Comparison of ENCODE assay signal across 8 mouse cellular contexts in genomic region chr5:47984584-47985197, GRCm38 (mm10). TPM values are rescaled to one million over a fixed set of nuclear protein-coding genes. Genes with fewer than 3 reads are reported as not detected.
DNase-seq lines count a peak whose midpoint lies in the region; ATAC-seq and TF ChIP-seq lines count a peak whose summit lies in the region.

No protein-coding gene starts in this region.

- peak; percentile 45 for DNase-seq in lung, embryonic 14.5 days
- DNase-seq in lung, postnatal 4 days: no peak
- no peak for DNase-seq in embryonic facial prominence, embryonic 10.5 days (ENCODE audit: low spot score)
- peak; percentile 60 for DNase-seq in hindbrain, embryonic 11.5 days (ENCODE audit: low spot score)
- DNase-seq in ovary, postnatal 14 days (ENCODE audit: low spot score): no peak

- peaks cover 10% of the 10 kb centered on the region; the same call in 1 of the 2 replicates for H3K4me1 ChIP-seq in lung, embryonic 14.5 days (ENCODE audit: insufficient read depth)
- H3K4me1 ChIP-seq in embryonic facial prominence, embryonic 10.5 days: peaks cover 56% of the 10 kb centered on the region
- H3K4me1 ChIP-seq in hindbrain, embryonic 11.5 days (replicated peaks; ENCODE audit: control insufficient read depth, insufficient read depth, low read length): peaks cover 2% of the 10 kb centered on the region
- H3K4me1 ChIP-seq in limb, embryonic 12.5 days (replicated peaks): peaks cover 34% of the 10 kb centered on the region
- peaks cover 35% of the 10 kb centered on the region for H3K4me1 ChIP-seq in olfactory bulb, adult 2 months (ENCODE audit: control insufficient read depth, insufficient read depth, low read length)

- peaks cover 11% of the 10 kb centered on the region; the same call in 1 of the 2 replicates for H3K36me3 ChIP-seq in lung, embryonic 14.5 days (ENCODE audit: insufficient read depth)
- peaks cover 4% of the 10 kb centered on the region; the same call in 1 of the 2 replicates for H3K36me3 ChIP-seq in embryonic facial prominence, embryonic 10.5 days (replicated peaks)
- H3K36me3 ChIP-seq in hindbrain, embryonic 11.5 days (ENCODE audit: control insufficient read depth, insufficient read depth, low read length): no peaks in the 10 kb centered on the region
- H3K36me3 ChIP-seq in limb, embryonic 12.5 days: no peaks in the 10 kb centered on the region

- TF ChIP-seq CTCF in lung, embryonic 14.5 days (IDR thresholded peaks at IDR 0.05; ENCODE audit: low read depth): no peak
- TF ChIP-seq CTCF in olfactory bulb, adult 2 months (IDR thresholded peaks at IDR 0.05; ENCODE audit: insufficient read depth, low read depth, low read length): no peak

- H3K27ac ChIP-seq in lung, embryonic 14.5 days (ENCODE audit: low read depth): no peak overlapping the region
- H3K27ac ChIP-seq in embryonic facial prominence, embryonic 10.5 days (replicated peaks): peak overlapping the region; percentile 90
- H3K27ac ChIP-seq in hindbrain, embryonic 11.5 days (ENCODE audit: low read depth, low read length): no peak overlapping the region
- H3K27ac ChIP-seq in limb, embryonic 12.5 days: no peak overlapping the region
- H3K27ac ChIP-seq in olfactory bulb, adult 2 months (ENCODE audit: insufficient read depth, low read depth, low read length): no peak overlapping the region

- peak overlapping the region; percentile 72 for H3K9ac ChIP-seq in lung, embryonic 14.5 days
- H3K9ac ChIP-seq in hindbrain, embryonic 11.5 days (ENCODE audit: low read depth, low read length): peak overlapping the region; percentile 59
- H3K9ac ChIP-seq in limb, embryonic 12.5 days (replicated peaks): peak overlapping the region; percentile 71

- peak overlapping the region; percentile 72 for H3K4me3 ChIP-seq in lung, embryonic 14.5 days (ENCODE audit: low read depth, low read length)
- peak overlapping the region; percentile 79 for H3K4me3 ChIP-seq in embryonic facial prominence, embryonic 10.5 days
- peak overlapping the region; percentile 55 for H3K4me3 ChIP-seq in hindbrain, embryonic 11.5 days (ENCODE audit: low read depth, low read length)
- H3K4me3 ChIP-seq in limb, embryonic 12.5 days (replicated peaks): peak overlapping the region; percentile 64
- peak overlapping the region; percentile 8; the same call in 1 of the 2 replicates for H3K4me3 ChIP-seq in olfactory bulb, adult 2 months (ENCODE audit: insufficient read depth, low read depth, low read length)

- H3K4me2 ChIP-seq in lung, embryonic 14.5 days: peak overlapping the region; percentile 95
- H3K4me2 ChIP-seq in hindbrain, embryonic 11.5 days (replicated peaks; ENCODE audit: low read depth, low read length): peak overlapping the region; percentile 96
- H3K4me2 ChIP-seq in limb, embryonic 12.5 days: peak overlapping the region; percentile 97

- H3K9me3 ChIP-seq in lung, embryonic 14.5 days (ENCODE audit: low read depth, low read length): no peaks in the 10 kb centered on the region
- no peaks in the 10 kb centered on the region for H3K9me3 ChIP-seq in embryonic facial prominence, embryonic 10.5 days
- H3K9me3 ChIP-seq in hindbrain, embryonic 11.5 days (ENCODE audit: control insufficient read depth, low read length): no peaks in the 10 kb centered on the region
- no peaks in the 10 kb centered on the region for H3K9me3 ChIP-seq in limb, embryonic 12.5 days

- peaks cover 6% of the 10 kb centered on the region; the same call in 1 of the 2 replicates for H3K27me3 ChIP-seq in lung, embryonic 14.5 days (ENCODE audit: insufficient read depth, low read length)
- H3K27me3 ChIP-seq in embryonic facial prominence, embryonic 10.5 days (replicated peaks; ENCODE audit: low read depth, poor library complexity, severe bottlenecking): peaks cover 25% of the 10 kb centered on the region
- peaks cover 3% of the 10 kb centered on the region; the same call in 1 of the 2 replicates for H3K27me3 ChIP-seq in hindbrain, embryonic 11.5 days (ENCODE audit: control insufficient read depth, insufficient read depth, low read length)
- H3K27me3 ChIP-seq in limb, embryonic 12.5 days: peaks cover 39% of the 10 kb centered on the region

- no peak; the same call in 1 of the 2 replicates for ATAC-seq in lung, embryonic 14.5 days (ENCODE audit: insufficient read depth)
- ATAC-seq in hindbrain, embryonic 11.5 days (ENCODE audit: low FRiP score): peak; percentile 4; the same call in 1 of the 2 replicates
- peak; percentile 22; the same call in 1 of the 2 replicates for ATAC-seq in limb, embryonic 12.5 days (ENCODE audit: insufficient number of reproducible peaks, insufficient read depth, low FRiP score, low TSS enrichment, low read depth)
- ATAC-seq in erythroid progenitor cell, adult 5-6 weeks (replicated peaks; ENCODE audit: low FRiP score, poor library complexity, severe bottlenecking): no peak

- no peak for TF ChIP-seq POLR2A in olfactory bulb, adult 2 months (IDR thresholded peaks at IDR 0.05; ENCODE audit: insufficient read depth, low read depth, low read length)

- WGBS in lung, embryonic 14.5 days: 5% methylated on average over 23 of the region's 23 CpGs
- WGBS in embryonic facial prominence, embryonic 10.5 days: 1% methylated on average over 23 of the region's 23 CpGs
- 1% methylated on average over 23 of the region's 23 CpGs for WGBS in hindbrain, embryonic 11.5 days
- 2% methylated on average over 23 of the region's 23 CpGs for WGBS in limb, embryonic 12.5 days
- 24% methylated on average over 23 of the region's 23 CpGs for WGBS in olfactory bulb, adult 2 months

RNA-seq across cellular contexts. Expression of gene Slit2, which starts 1.8 kb away (rescaled TPM):
- polyA plus RNA-seq in lung, embryonic 14.5 days (2014; fragmentation: Nextera tagmentation; extraction: Ambion mirVana): 44.8 and 49.3 TPM in 2 replicates
- polyA plus RNA-seq in embryonic facial prominence, embryonic 10.5 days (2016; fragmentation: Nextera tagmentation; extraction: Ambion mirVana): 24.2 and 27.0 TPM in 2 replicates
- polyA plus RNA-seq in hindbrain, embryonic 11.5 days (2014; fragmentation: Nextera tagmentation; extraction: Ambion mirVana): 39.3 and 61.2 TPM in 2 replicates
- 29.4 and 33.0 TPM in 2 replicates for polyA plus RNA-seq in limb, embryonic 12.5 days (2016; fragmentation: Nextera tagmentation; extraction: Ambion mirVana)
- not detected in 2 replicates for polyA plus RNA-seq in olfactory bulb, adult 2 months (2012; ENCODE audit: insufficient read depth, insufficient read length, low replicate concordance, missing spikeins)
- not detected in 2 replicates for total RNA-seq in erythroid progenitor cell, adult 5-6 weeks (2015; ENCODE audit: low replicate concordance)
- 0.26 and 1.1 TPM in 2 replicates for total RNA-seq in erythroid progenitor cell, adult 5-6 weeks (2017; ENCODE audit: low replicate concordance)

Comparison
In these comparisons a context has a peak if more than half of its experiments do, and no peak if none do; other contexts are left out.
1. DNase-seq: peak in lung, embryonic 14.5 days (single experiment) and hindbrain, embryonic 11.5 days (single experiment); none in lung, postnatal 4 days (0 of 2), embryonic facial prominence, embryonic 10.5 days (single experiment) and ovary, postnatal 14 days (single experiment).
2. ATAC-seq: peak in hindbrain, embryonic 11.5 days (single experiment) and limb, embryonic 12.5 days (single experiment); none in lung, embryonic 14.5 days (single experiment) and erythroid progenitor cell, adult 5-6 weeks (single experiment).
3. H3K4me3 ChIP-seq: peak in every context shown above with its lines; median percentile 79 in embryonic facial prominence, embryonic 10.5 days; 72 in lung, embryonic 14.5 days; 64 in limb, embryonic 12.5 days; 55 in hindbrain, embryonic 11.5 days; 8 in olfactory bulb, adult 2 months.
4. RNA of gene Slit2, which starts 1.8 kb away (polyA plus RNA-seq): 39.3 to 61.2 TPM in hindbrain, embryonic 11.5 days, 44.8 to 49.3 TPM in lung, embryonic 14.5 days, 29.4 to 33.0 TPM in limb, embryonic 12.5 days and 24.2 to 27.0 TPM in embryonic facial prominence, embryonic 10.5 days; not detected in olfactory bulb, adult 2 months; every median in the first group is over 10 times any median in the second.
5. Peak in every context shown above with its lines, with median percentiles within 50 percentile points of each other: H3K4me2 ChIP-seq and H3K9ac ChIP-seq.